Comparison of ENCODE assay signal across 26 mouse cellular contexts in the genomic region with DNA sequence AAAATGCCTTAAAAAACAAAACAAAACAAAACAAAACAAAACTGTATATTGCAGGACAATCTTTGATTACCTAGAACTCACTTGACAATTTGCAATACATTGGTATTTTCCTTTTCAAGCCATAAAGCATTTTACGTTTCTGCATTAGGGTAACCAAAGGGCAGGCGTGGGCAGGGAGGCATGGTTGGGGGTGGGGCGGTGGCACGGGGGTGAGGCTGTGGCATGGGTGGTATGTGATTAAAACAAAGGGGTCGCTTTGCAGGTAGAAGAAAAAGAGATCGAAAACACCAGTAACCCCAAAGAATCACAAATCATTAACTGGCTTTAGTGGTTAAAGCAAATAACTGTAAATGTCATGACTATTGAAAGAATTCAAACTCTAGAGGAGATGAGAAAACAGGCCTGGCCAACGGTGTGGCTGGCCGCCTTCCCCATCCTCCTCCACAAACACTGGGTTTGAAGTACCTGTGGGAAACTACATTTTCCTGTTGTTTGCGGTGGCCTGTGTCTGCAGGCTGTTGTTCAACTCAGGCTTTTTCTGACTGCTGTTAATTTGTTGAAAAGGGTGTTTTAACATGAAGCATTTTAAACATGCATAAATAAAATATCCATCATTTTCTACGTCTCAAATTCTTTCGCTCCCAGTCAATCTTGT.
DNase-seq lines count a peak whose midpoint lies in the region; ATAC-seq and TF ChIP-seq lines count a peak whose summit lies in the region.
"Had no signal": no experiment of that assay in that cellular context is flagged by ENCODE, and none has a peak within 500 bp of the region (broad histone marks: within the 10 kb centered on the region; RNA-seq: fewer than 3 reads in every experiment).

No protein-coding gene starts in this region.

- DNase-seq in kidney, postnatal 0 days (ENCODE audit: low spot score) = peak; percentile 17
- no peak for DNase-seq in kidney, postnatal 14 days
- no peak for DNase-seq in liver
- DNase-seq in lung, postnatal 10 days = peak; percentile 21
- DNase-seq in right cerebral cortex, adult 2 months (ENCODE audit: low spot score in 2 of 2) = no peak
- no peak for DNase-seq in natural killer cell, adult 2 months (ENCODE audit: low spot score in 2 of 2)
- DNase-seq in layer of hippocampus, postnatal 14 days (ENCODE audit: low spot score in 2 of 2) = no peak
- DNase-seq: adrenal gland, postnatal 10 days; cerebellum, adult 8-10 months; cerebellum, postnatal 25 days; gastrocnemius, postnatal 25 days; heart, adult 18-20 months; heart, postnatal 4 days; layer of hippocampus, adult 9-11 months; liver, embryonic 13.5 days; right cerebral cortex, postnatal 14 days had no signal

- no peaks in the 10 kb centered on the region for H3K4me1 ChIP-seq in kidney, postnatal 0 days (replicated peaks; ENCODE audit: insufficient read depth, low read length)
- H3K4me1 ChIP-seq in liver, embryonic 16.5 days (ENCODE audit: control insufficient read depth, low read depth, low read length) = no peaks in the 10 kb centered on the region
- H3K4me1 ChIP-seq: forebrain, embryonic 13.5 days; liver, embryonic 13.5 days; neural tube, embryonic 13.5 days; stomach, embryonic 15.5 days had no signal

- 43% methylated on average over 11 of the region's 11 CpGs for WGBS in kidney, postnatal 0 days
- WGBS in liver, embryonic 16.5 days (ENCODE audit: insufficient replicate concordance) = 63% methylated on average over 11 of the region's 11 CpGs

- no peaks in the 10 kb centered on the region; the same call in 1 of the 2 replicates for H3K9me3 ChIP-seq in kidney, postnatal 0 days (replicated peaks; ENCODE audit: low read length)
- peaks cover 2% of the 10 kb centered on the region; the same call in 1 of the 2 replicates for H3K9me3 ChIP-seq in liver, embryonic 16.5 days (replicated peaks; ENCODE audit: control insufficient read depth, low read length)
- H3K9me3 ChIP-seq: stomach, embryonic 15.5 days had no signal

- no peak for ATAC-seq in kidney, postnatal 0 days (replicated peaks; ENCODE audit: low FRiP score, low read depth)
- peak; percentile 63 for ATAC-seq in liver, embryonic 16.5 days (ENCODE audit: low read depth)
- ATAC-seq: forebrain, embryonic 13.5 days; intestine, postnatal 0 days had no signal

- H3K27me3 ChIP-seq in kidney, postnatal 0 days (ENCODE audit: insufficient read depth, low read length) = no peaks in the 10 kb centered on the region
- H3K27me3 ChIP-seq in liver, embryonic 16.5 days (ENCODE audit: control insufficient read depth, insufficient read depth, low read depth, low read length) = no peaks in the 10 kb centered on the region
- H3K27me3 ChIP-seq: forebrain, embryonic 13.5 days; liver, embryonic 13.5 days; neural tube, embryonic 13.5 days; stomach, embryonic 15.5 days had no signal

- no peak overlapping the region for H3K27ac ChIP-seq in kidney, postnatal 0 days
- no peak overlapping the region for H3K27ac ChIP-seq in liver, embryonic 16.5 days (ENCODE audit: low read length)
- H3K27ac ChIP-seq: forebrain, embryonic 13.5 days; hindbrain, embryonic 14.5 days; liver, embryonic 13.5 days; neural tube, embryonic 13.5 days; stomach, embryonic 15.5 days had no signal

- H3K36me3 ChIP-seq in kidney, postnatal 0 days (ENCODE audit: insufficient read depth, low read length) = no peaks in the 10 kb centered on the region
- no peaks in the 10 kb centered on the region for H3K36me3 ChIP-seq in liver, embryonic 16.5 days (ENCODE audit: control insufficient read depth, insufficient read depth)
- H3K36me3 ChIP-seq: G1E; neural tube, embryonic 13.5 days; stomach, embryonic 15.5 days had no signal

- H3K9ac ChIP-seq in kidney, postnatal 0 days (ENCODE audit: low read depth, low read length) = no peak overlapping the region
- H3K9ac ChIP-seq in liver, embryonic 16.5 days (ENCODE audit: low read depth, low read length) = no peak overlapping the region
- H3K9ac ChIP-seq: forebrain, embryonic 13.5 days; hindbrain, embryonic 14.5 days; liver, embryonic 13.5 days; neural tube, embryonic 13.5 days; stomach, embryonic 15.5 days had no signal

- no peak overlapping the region for H3K4me3 ChIP-seq in kidney, postnatal 0 days (replicated peaks; ENCODE audit: low read depth, low read length)
- no peak overlapping the region for H3K4me3 ChIP-seq in liver, embryonic 16.5 days (ENCODE audit: low read depth, low read length)
- H3K4me3 ChIP-seq: forebrain, embryonic 13.5 days; liver, embryonic 13.5 days; myocyte; neural tube, embryonic 13.5 days; stomach, embryonic 15.5 days had no signal

- no peak for TF ChIP-seq CTCF in kidney, postnatal 0 days (IDR thresholded peaks at IDR 0.05; ENCODE audit: low read depth)

- no peak overlapping the region for H3K4me2 ChIP-seq in kidney, postnatal 0 days (ENCODE audit: low read length)
- no peak overlapping the region for H3K4me2 ChIP-seq in liver, embryonic 16.5 days (ENCODE audit: low read depth, low read length)
- H3K4me2 ChIP-seq: forebrain, embryonic 13.5 days; heart, embryonic 11.5 days; hindbrain, embryonic 14.5 days; liver, embryonic 13.5 days; midbrain, embryonic 11.5 days; neural tube, embryonic 13.5 days; stomach, embryonic 15.5 days had no signal

Comparison
In these comparisons a context has a peak if more than half of its experiments do, and no peak if none do; other contexts are left out.
1. DNase-seq: peak in kidney, postnatal 0 days (single experiment) and lung, postnatal 10 days (single experiment); none in kidney, postnatal 14 days (single experiment), liver (single experiment), right cerebral cortex, adult 2 months (0 of 2), natural killer cell, adult 2 months (0 of 2) and layer of hippocampus, postnatal 14 days (0 of 2).